Mouse (Mus musculus) gastrocnemius, postnatal 14 days (tissue): ENCODE data around the gene Ovol2. TPM values are rescaled to one million over a fixed set of nuclear protein-coding genes. Genes with fewer than 3 reads are reported as not detected.

ENCODE experiments used
- DNase-seq: peaks from one replicate; pipeline ENCODE4 v3.0.0; 2021; ENCODE audit warnings: mixed read lengths
- intact Hi-C: fragments of 180-260 bp; cut with DNase I; formaldehyde crosslinking; loops from one replicate; pipeline ENCODE4 v1.15.1; 2025; ENCODE audit warnings: low total_unique reads
- total RNA-seq, 2 experiments: library from RNA; stranded (reverse); gene quantifications; 2 replicates each; pipeline ENCODE4 v1.2.3; 2021

The Ovol2 gene
- total RNA-seq, 2 experiments from 2014 or later, result not detected

DNA sequence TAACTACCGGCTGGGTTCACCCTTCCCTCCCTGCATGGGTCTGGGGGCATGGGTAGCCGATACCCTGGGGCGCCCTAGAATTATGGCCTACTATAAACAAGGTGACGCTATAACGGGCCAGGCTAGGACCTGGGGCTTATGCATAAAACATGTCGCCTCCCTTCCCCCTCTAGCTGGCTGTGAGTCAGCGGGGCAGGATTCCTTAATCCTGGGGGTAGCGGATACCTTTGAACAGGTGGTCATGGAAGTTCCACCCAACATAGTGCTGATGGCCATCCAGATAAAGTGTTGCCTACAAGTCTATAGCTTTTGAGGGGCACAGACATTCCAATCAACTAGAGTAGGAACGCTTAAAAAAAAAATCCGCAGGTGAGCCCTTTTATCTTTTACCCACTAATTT, 2.0 kb downstream of the Ovol2 start:
- intact Hi-C loops, result no loop called here
- no peak for DNase-seq

DNA sequence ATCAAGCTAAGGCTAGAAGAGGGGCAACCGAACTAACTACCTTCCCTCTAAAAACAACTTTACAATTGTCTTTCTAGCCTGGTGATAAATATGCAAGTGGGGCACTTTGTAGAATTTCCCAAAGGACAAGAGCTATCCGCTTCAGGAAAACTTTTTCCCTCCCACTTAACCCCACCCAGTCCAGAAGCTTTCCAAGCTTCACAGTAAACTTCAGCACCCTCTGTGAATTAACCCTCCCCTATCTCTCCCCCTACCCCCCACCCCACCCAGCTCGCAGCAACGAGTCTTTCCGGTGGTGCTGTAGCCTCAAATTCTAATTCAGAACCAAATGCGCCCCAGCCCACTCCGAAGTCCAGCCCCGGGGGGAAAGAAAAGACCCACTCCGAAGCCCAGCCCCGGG, 2.5 kb downstream of the Ovol2 start:
- no peak for DNase-seq
- intact Hi-C loops, result no loop called here

DNA sequence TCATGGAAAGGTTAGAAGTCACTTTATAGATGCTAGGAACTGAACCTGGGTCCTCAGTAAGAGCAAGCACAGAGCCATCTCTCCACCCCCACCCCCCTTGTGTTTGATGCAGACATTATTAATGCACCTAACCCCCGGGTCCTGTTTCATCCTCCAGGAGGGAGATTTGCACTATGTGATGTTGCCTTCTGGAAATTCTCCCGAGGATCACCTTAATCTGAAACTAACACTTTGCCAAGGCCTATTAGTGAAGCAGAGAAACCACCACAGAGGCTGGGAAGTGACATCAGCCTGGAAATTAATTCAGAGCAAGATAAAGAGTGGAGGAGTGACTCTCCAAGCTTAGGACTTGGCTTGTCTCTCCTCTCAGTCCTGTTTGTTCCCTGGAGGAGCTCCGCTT, 7.7 kb downstream of the Ovol2 start:
- intact Hi-C loops, result no loop called here
- no peak for DNase-seq

DNA sequence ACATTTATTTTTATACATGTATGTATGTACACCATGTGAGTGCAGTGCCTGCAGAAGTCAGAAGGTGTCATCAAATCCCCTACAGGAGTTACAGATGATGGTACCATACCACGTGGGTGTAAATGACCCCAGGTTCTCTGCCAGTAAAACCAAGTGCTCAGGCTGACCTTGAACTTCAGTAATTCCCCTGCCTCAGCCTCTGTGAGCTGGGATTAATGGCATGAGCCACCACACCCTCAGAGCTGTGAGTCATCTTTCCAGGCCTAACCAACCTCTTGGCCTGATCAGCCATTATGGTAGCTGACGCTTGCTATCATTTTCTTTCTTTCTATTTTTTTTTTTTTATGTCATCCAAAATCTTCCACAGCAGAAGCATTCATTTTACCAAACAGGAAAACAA, 20.6 kb downstream of the Ovol2 start:
- no peak for DNase-seq
- intact Hi-C loops, result no loop called here

- intact Hi-C loops, result no loop called here
Measured at GRCm38 (mm10) chr2:144310273-144310672, 21.7 kb downstream of the Ovol2 start.

DNA sequence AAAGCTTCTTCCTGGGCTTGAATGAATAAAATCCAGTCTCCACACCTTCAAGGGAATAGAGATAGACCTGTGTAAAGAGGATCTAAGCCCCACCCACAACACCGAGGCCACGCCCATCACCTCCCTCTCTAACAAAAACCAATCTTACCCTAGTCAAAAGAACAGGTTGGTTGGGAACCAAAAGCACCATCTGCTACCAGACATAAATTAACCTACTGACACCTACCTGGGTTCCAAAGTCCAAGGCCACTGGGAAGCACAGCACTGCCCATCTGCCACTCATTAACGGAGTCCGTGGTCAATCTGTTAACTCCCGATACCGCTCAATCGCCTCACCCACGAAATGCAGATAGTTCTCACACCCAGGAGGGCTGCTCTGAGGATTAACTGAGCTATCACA, 23.4 kb downstream of the Ovol2 start:
- no peak for DNase-seq
- intact Hi-C loops, result loop anchor here (10.0 kb wide), 1 partner anchor 136 kb away; no protein-coding TSS in a partner anchor

More at GRCm38 (mm10) chr2:144310273-144310672, 21.7 kb downstream of the Ovol2 start:
- DNase-seq, result no peak

DNA sequence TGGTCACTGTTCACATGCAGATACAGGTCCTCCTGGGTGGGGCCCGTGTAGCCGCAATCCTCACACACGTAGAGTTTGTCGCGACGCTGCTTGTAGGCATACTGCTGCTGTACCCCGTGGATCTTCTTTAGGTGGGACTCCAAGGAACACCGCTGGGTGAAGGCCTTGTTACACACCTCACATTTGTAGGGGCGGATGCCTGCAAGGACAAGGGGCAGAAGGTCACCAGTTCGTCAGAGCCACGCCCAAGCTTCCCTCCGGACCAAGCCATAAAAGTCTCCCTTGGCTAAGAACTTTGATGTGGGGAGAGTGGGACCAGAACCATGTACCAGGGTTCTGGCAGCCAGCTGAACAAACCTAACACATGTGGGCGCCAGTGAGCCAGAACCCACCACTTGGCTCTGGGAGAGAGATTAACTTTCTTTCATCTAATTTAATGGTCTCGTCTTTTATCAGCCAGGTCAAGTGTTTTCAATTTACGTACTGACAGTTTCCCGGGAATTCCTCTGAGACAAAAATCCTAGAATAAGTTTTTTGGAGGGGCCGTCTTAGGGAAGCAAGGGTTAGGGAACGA, 26.1 kb downstream of the Ovol2 start:
- no peak for DNase-seq
- intact Hi-C loops, result loop anchor here (10.0 kb wide), 1 partner anchor 139 kb away; no protein-coding TSS in a partner anchor

- DNase-seq, result no peak
- intact Hi-C loops, result loop anchor here (10.0 kb wide), 1 partner anchor 144 kb away; no protein-coding TSS in a partner anchor
Measured at GRCm38 (mm10) chr2:144301101-144301500, 30.8 kb downstream of the Ovol2 start.

DNA sequence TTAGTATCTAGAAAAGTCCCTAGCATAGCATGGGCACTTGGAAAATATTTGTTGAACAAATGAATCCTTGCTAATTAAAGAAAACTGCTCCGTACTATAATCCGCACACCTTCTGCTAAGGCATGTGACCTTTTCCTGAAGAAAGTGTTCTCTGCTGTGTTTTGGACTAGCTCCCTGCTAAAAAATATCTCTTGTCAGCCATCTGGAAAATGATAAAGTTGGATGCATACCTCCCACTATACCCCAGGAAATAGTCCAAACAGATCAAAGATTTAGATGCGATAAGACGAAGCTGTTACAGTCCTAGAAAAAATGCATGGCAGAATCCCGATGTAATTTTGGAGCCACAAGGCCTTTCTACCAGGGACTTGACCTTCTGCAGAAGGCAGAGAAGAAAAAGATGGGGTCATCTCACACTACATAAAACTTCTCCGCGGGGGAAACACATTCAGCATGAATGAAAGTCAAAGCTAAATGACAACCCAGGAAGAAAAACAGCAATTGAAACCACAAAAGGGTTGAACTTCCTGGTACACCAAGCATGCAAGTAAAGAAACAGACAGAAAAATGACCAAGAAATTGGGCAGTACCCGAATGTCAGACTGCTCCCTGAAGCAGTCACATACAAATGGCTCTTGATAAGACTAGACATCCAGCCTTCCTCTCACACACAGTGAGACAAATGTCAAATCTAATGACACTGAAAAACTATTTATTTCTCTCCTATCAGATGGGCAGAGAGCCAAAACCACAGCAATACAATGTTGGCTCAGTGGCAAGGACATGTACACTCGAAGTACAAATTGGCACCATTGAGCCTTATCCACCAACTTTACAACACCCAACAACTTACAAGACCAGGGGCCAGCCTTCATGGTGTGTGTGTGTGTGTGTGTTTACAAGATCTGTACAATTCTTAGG, 31.9 kb downstream of the Ovol2 start:
- DNase-seq, result no peak
- intact Hi-C loops, result loop anchor here (10.0 kb wide), 1 partner anchor 145 kb away; no protein-coding TSS in a partner anchor

- intact Hi-C loops, result no loop called here
- DNase-seq, result no peak
Measured at GRCm38 (mm10) chr2:144295145-144295735, 36.7 kb downstream of the Ovol2 start.

- DNase-seq, result no peak
- intact Hi-C loops, result no loop called here
Measured at GRCm38 (mm10) chr2:144291600-144292305, 40.2 kb downstream of the Ovol2 start.

GRCm38 (mm10) chr2:144290321-144290720, 41.6 kb downstream of the Ovol2 start:
- intact Hi-C loops, result no loop called here
- no peak for DNase-seq

- no peak for DNase-seq
- intact Hi-C loops, result loop anchor here (10.0 kb wide), 1 partner anchor 417 kb away; the partner anchor contains the start of gene Bfsp1
Measured at GRCm38 (mm10) chr2:144281417-144281816, 50.5 kb downstream of the Ovol2 start.

DNA sequence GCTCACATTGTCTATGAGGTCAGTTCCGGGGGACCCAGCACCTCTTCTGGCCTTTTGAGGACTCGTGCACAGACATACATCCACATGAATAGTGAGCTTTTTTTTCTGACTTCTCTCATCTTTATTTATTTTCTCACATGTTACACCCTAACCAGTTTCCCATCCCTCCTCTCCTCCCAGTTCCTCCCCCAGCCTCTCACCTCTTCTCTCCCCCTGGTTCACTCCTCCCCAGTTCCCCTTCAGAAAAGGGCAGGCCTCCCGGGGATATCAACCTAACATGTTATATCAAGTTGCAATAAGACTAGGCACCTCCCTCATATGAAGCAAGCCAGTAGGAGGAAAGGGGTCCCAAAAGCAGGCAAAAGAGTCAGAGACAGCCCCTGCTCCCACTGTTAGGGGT, 51.4 kb downstream of the Ovol2 start:
- intact Hi-C loops, result loop anchor here (10.0 kb wide), 1 partner anchor 416 kb away; the partner anchor contains the start of gene Bfsp1
- no peak for DNase-seq

DNA sequence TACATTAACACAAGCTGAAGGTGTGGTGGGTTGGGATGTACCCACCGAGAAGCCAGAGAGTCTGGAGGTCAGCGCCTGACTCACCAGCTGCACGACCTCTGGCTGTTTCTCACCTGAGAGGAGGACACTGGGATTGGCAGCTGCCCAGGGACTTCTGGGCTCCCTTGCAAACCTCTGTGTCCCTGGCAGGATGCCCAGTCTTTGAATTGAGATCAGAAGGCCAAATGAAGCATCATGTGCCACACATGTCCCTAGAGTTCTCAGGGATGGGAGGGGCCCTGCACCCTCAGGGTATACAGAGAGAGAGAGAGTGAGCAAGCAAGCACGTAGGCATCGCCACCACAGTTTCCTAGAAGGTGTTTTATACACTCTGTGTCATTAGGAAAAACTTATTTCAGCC, 52.2 kb downstream of the Ovol2 start:
- peak; percentile 27 for DNase-seq
- intact Hi-C loops, result loop anchor here (10.0 kb wide), 1 partner anchor 415 kb away; the partner anchor contains the start of gene Bfsp1

- DNase-seq, result no peak
- intact Hi-C loops, result no loop called here
Measured at GRCm38 (mm10) chr2:144276885-144277284, 55.1 kb downstream of the Ovol2 start.

DNA sequence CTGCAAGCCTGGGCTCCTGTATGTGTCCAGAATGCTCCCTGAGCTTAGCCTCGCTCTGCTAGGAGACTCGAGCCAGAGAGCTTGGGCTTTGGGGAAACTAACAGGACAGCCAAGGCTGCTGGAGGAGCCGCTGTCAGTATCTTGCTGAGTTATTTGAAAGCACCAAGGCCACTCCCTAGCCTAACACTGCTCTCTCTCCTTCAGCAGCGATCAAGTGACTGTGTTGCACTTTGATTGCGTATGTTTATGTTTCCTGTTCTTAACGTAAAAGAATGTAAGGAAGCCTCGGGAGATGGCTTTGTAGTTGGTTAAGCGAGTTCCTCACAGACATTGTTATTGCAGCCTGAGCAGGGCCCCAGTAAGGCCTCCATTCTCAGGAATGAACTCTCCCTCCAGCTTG, 57.2 kb downstream of the Ovol2 start:
- intact Hi-C loops, result no loop called here
- no peak for DNase-seq

DNA sequence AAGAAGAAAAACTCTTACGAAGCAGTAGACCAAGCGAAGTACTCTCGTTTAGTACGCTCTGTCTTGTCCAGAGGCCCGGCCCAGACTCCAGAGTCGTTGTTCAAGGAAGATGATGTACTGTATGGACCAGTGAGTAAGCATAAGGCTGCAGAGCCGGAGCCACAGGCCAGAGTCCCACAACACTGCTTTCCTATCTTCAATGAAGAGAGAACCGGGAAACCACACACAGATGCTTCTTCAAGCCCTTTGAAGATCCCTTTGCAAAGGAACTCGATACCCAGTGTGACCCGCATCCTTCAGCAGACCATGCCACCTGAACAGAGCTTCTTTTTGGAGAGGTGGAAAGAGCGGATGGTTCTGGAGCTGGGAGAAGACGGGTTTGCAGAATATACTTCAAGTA, 59.9 kb downstream of the Ovol2 start:
- DNase-seq, result no peak
- intact Hi-C loops, result no loop called here
